Mouse (Mus musculus): ENCODE results near the gene Aff3. TPM values are rescaled to one million over a fixed set of nuclear protein-coding genes. Genes with fewer than 3 reads are reported as not detected.

Gene Aff3
- polyA plus RNA-seq, 2 experiments, result 0.18 to 0.22 TPM

DNA sequence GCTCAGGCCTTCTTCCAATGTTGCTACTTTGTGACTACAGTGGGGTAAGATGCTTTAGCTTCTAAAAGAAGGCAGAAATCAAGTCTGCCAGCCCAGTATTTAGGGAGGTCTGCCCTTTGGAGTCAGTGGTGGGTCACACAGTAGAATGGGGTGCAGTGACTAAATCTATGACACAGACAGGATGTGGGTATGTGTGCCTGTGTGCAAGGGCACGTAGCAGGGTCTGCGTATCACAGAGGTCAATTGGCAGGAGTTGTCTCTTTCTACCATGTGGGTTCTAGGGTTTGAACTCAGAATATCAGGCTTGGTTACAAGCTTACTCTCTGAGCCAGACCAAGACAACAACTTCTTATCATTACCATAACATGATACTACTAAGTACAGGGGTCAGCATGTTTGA is 393.4 kb downstream of the Aff3 start:
- H3K36me3 ChIP-seq (replicated peaks; ENCODE audit: control insufficient read depth, insufficient read depth, low read depth), result no peaks in the 10 kb centered on the region
- DNase-seq (ENCODE audit: low read depth in 3 of 3, low spot score in 3 of 3) (no peak), ATAC-seq (ENCODE audit: insufficient read depth) (no peak)
- H3K4me1 ChIP-seq (replicated peaks; ENCODE audit: control insufficient read depth in 2 of 2, insufficient read depth in 2 of 2, low read length in 1 of 2), result no peaks in the 10 kb centered on the region
- no peak overlapping the region for H3K27ac ChIP-seq
- 74% methylated on average over 2 of the region's 2 CpGs for WGBS (ENCODE audit: insufficient replicate concordance)
- H3K4me3 ChIP-seq (ENCODE audit: insufficient read depth in 1 of 2, low read depth in 2 of 2, low read length in 2 of 2), result no peak overlapping the region
- H3K9me3 ChIP-seq (ENCODE audit: control insufficient read depth, low read length), result no peaks in the 10 kb centered on the region
- no peak overlapping the region for H3K9ac ChIP-seq (replicated peaks)
- H3K4me2 ChIP-seq (ENCODE audit: low read depth), result no peak overlapping the region
- TF ChIP-seq CTCF (IDR thresholded peaks at IDR 0.05; ENCODE audit: low read depth) (no peak), EP300 (IDR thresholded peaks at IDR 0.05; ENCODE audit: low read depth) (no peak)
- no peaks in the 10 kb centered on the region for H3K27me3 ChIP-seq (ENCODE audit: control insufficient read depth, insufficient read depth, low read length)

DNA sequence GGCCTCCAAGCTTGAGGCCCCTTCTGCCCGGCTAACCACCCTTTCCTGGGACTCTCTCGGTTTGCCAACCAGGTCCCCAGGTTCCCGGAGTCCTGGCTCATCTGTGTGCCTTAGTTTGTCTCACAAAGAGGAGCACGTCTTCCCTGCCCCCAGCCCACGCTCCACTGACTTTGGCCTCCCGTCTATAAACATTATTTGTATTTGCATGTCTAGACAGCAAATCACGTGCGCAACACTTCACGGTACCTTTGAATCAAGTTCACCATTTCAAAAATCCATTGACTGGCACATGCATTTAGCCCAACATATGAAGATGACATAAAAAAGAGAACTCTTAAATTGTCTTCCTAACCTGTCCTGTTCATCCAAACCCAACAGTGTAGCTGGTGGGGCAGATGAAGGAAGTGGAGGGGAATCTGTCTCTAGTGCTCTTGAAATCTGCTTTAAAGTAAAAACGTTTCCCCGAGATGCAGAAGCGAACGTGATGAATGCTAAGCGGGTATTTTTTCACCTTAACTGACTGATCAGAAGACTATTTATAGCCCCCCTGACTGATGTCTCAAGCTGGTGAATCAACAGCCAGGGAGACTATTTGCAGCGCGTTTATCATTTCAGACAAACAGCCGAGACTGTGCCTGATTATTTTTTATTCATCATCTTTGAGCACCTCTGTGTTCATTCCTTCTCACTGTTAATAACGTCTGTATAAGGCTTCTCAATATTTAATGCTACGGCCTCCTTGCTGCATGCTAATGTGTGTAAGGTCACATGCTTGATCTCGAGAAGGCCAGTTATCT is 396.3 kb downstream of the Aff3 start:
- ATAC-seq (ENCODE audit: insufficient read depth), result no peak
- Histone ChIP-seq H3K27ac (no peak overlapping the region), H3K4me2 (ENCODE audit: low read depth) (no peak overlapping the region), H3K4me1 (replicated peaks; ENCODE audit: control insufficient read depth in 2 of 2, insufficient read depth in 2 of 2, low read length in 1 of 2) (no peaks in the 10 kb centered on the region), H3K4me3 (ENCODE audit: insufficient read depth in 1 of 2, low read depth in 2 of 2, low read length in 2 of 2) (no peak overlapping the region), H3K9me3 (ENCODE audit: control insufficient read depth, low read length) (no peaks in the 10 kb centered on the region), H3K9ac (replicated peaks) (no peak overlapping the region), H3K27me3 (ENCODE audit: control insufficient read depth, insufficient read depth, low read length) (no peaks in the 10 kb centered on the region), H3K36me3 (replicated peaks; ENCODE audit: control insufficient read depth, insufficient read depth, low read depth) (no peaks in the 10 kb centered on the region)
- no peak for DNase-seq (ENCODE audit: low read depth in 3 of 3, low spot score in 3 of 3)
- WGBS (ENCODE audit: insufficient replicate concordance), result 67% methylated on average over 20 of the region's 20 CpGs
- no peak for TF ChIP-seq CTCF (IDR thresholded peaks at IDR 0.05; ENCODE audit: low read depth)
- no peak for TF ChIP-seq EP300 (IDR thresholded peaks at IDR 0.05; ENCODE audit: low read depth)

DNA sequence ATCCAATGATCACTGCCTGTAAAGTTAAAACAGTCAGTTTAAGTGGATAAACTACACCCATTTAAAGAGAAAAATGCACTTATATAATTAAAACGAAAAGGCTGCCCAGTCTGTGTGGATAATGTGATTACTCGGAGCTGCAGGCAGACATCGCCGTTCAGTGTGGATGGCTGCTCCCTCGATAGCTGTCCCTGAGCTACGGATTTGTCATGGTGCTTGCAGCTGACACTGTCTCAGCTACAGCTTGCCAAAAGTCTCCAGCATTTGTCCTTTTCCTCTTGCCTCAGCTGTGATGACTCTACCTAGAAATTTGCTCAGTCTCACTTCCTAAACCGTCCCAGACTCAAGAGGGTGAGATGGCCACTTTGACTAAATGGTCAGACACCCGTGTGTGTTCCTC is 401.5 kb downstream of the Aff3 start:
- WGBS (ENCODE audit: insufficient replicate concordance), result 69% methylated on average over 8 of the region's 8 CpGs
- no peaks in the 10 kb centered on the region for H3K27me3 ChIP-seq (ENCODE audit: control insufficient read depth, insufficient read depth, low read length)
- ATAC-seq (ENCODE audit: insufficient read depth) (no peak), DNase-seq (ENCODE audit: low read depth in 3 of 3, low spot score in 3 of 3) (no peak)
- H3K4me1 ChIP-seq (replicated peaks; ENCODE audit: control insufficient read depth in 2 of 2, insufficient read depth in 2 of 2, low read length in 1 of 2), result peaks cover 0 to 4% of the 10 kb centered on the region in 2 experiments; a peak in 2 of 4 replicates
- no peak overlapping the region for H3K9ac ChIP-seq (replicated peaks)
- H3K9me3 ChIP-seq (ENCODE audit: control insufficient read depth, low read length), result no peaks in the 10 kb centered on the region
- no peak overlapping the region for H3K4me2 ChIP-seq (ENCODE audit: low read depth)
- no peaks in the 10 kb centered on the region for H3K36me3 ChIP-seq (replicated peaks; ENCODE audit: control insufficient read depth, insufficient read depth, low read depth)
- no peak overlapping the region for H3K4me3 ChIP-seq (ENCODE audit: insufficient read depth in 1 of 2, low read depth in 2 of 2, low read length in 2 of 2)
- H3K27ac ChIP-seq, result no peak overlapping the region
- TF ChIP-seq CTCF (IDR thresholded peaks at IDR 0.05; ENCODE audit: low read depth) (no peak), EP300 (IDR thresholded peaks at IDR 0.05; ENCODE audit: low read depth) (no peak)

- Histone ChIP-seq H3K27me3 (ENCODE audit: control insufficient read depth, insufficient read depth, low read length) (no peaks in the 10 kb centered on the region), H3K9me3 (ENCODE audit: control insufficient read depth, low read length) (no peaks in the 10 kb centered on the region), H3K4me2 (ENCODE audit: low read depth) (no peak overlapping the region), H3K4me3 (ENCODE audit: insufficient read depth in 1 of 2, low read depth in 2 of 2, low read length in 2 of 2) (no peak overlapping the region), H3K36me3 (replicated peaks; ENCODE audit: control insufficient read depth, insufficient read depth, low read depth) (no peaks in the 10 kb centered on the region), H3K4me1 (replicated peaks; ENCODE audit: control insufficient read depth in 2 of 2, insufficient read depth in 2 of 2, low read length in 1 of 2) (peaks cover 0 to 4% of the 10 kb centered on the region in 2 experiments; a peak in 2 of 4 replicates), H3K9ac (replicated peaks) (no peak overlapping the region), H3K27ac (no peak overlapping the region)
- 73% methylated on average over 11 of the region's 11 CpGs for WGBS (ENCODE audit: insufficient replicate concordance)
- no peak for ATAC-seq (ENCODE audit: insufficient read depth)
- TF ChIP-seq EP300 (IDR thresholded peaks at IDR 0.05; ENCODE audit: low read depth) (no peak), CTCF (IDR thresholded peaks at IDR 0.05; ENCODE audit: low read depth) (no peak)
- DNase-seq (ENCODE audit: low read depth in 3 of 3, low spot score in 3 of 3), result no peak
Observed at GRCm38 (mm10) chr1:38262362-38263154, 402.2 kb downstream of the Aff3 start.

GRCm38 (mm10) chr1:38261076-38261475 is 403.7 kb downstream of the Aff3 start:
- Histone ChIP-seq H3K4me1 (replicated peaks; ENCODE audit: control insufficient read depth in 2 of 2, insufficient read depth in 2 of 2, low read length in 1 of 2) (peaks cover 0 to 4% of the 10 kb centered on the region in 2 experiments; a peak in 2 of 4 replicates), H3K9me3 (ENCODE audit: control insufficient read depth, low read length) (no peaks in the 10 kb centered on the region), H3K27me3 (ENCODE audit: control insufficient read depth, insufficient read depth, low read length) (no peaks in the 10 kb centered on the region), H3K36me3 (replicated peaks; ENCODE audit: control insufficient read depth, insufficient read depth, low read depth) (no peaks in the 10 kb centered on the region), H3K4me2 (ENCODE audit: low read depth) (no peak overlapping the region), H3K9ac (replicated peaks) (no peak overlapping the region), H3K4me3 (ENCODE audit: insufficient read depth in 1 of 2, low read depth in 2 of 2, low read length in 2 of 2) (no peak overlapping the region), H3K27ac (no peak overlapping the region)
- WGBS (ENCODE audit: insufficient replicate concordance), result 52% methylated on average over 5 of the region's 5 CpGs
- DNase-seq (ENCODE audit: low read depth in 3 of 3, low spot score in 3 of 3) (no peak), ATAC-seq (ENCODE audit: insufficient read depth) (no peak)
- TF ChIP-seq EP300 (IDR thresholded peaks at IDR 0.05; ENCODE audit: low read depth) (no peak), CTCF (IDR thresholded peaks at IDR 0.05; ENCODE audit: low read depth) (no peak)
